Mouse (Mus musculus): ENCODE results near the gene Smtnl1. TPM values are rescaled to one million over a fixed set of nuclear protein-coding genes. Genes with fewer than 3 reads are reported as not detected.

Smtnl1 gene
- polyA plus RNA-seq, 1 experiment from 2014 or later, result 0.40 TPM

DNA sequence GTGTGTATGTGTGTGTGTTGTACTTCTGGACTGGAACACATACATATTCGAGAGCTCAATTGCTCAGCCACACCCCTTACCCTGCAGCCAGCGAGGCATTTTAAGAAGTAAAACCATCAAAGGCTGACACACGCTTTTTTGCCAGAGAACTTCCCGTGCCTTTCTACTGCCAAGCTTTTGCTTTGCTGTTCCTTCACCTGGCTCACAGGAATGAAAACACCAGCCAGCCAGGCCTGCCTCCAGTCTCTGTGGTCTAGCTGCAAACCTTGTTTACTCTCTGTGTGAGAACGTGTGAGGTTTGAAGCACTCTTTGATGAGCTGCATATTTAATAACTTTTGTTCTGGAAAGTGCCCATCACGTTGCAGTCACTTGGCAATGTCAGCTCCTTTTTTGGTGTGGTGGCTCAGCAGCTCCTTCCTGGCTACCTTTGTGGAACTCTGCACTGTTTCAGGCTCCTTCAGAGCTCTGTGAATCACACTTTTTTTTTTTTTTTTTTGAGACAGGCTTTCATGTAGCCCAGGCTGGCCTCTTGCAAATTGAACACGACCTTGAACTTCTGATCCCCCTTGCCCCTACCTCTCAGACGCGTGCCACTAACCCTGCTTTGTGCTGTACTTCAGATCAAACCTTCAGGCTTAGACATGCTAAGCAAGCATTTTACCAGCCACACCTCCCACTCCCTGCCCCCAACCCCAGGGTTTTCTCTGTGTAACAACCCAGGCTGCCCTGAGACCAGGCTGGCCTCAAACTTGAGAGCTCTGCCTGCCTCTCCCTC, 15.6 kb upstream of the Smtnl1 start:
- Histone ChIP-seq H3K9ac (peak overlapping the region; percentile 86), H3K36me3 (replicated peaks) (peaks cover 9% of the 10 kb centered on the region; the same call in 1 of the 2 replicates), H3K4me2 (peak overlapping the region; percentile 79), H3K4me3 (replicated peaks) (peak overlapping the region; percentile 70), H3K9me3 (replicated peaks) (no peaks in the 10 kb centered on the region), H3K27ac (replicated peaks) (peak overlapping the region; percentile 94; the same call in 1 of the 2 replicates), H3K27me3 (peaks cover 6% of the 10 kb centered on the region; the same call in 1 of the 2 replicates), H3K4me1 (replicated peaks) (peaks cover 34% of the 10 kb centered on the region)
- ATAC-seq (ENCODE audit: insufficient read depth), result no peak
- WGBS (ENCODE audit: insufficient replicate concordance), result 34% methylated on average over 9 of the region's 9 CpGs

DNA sequence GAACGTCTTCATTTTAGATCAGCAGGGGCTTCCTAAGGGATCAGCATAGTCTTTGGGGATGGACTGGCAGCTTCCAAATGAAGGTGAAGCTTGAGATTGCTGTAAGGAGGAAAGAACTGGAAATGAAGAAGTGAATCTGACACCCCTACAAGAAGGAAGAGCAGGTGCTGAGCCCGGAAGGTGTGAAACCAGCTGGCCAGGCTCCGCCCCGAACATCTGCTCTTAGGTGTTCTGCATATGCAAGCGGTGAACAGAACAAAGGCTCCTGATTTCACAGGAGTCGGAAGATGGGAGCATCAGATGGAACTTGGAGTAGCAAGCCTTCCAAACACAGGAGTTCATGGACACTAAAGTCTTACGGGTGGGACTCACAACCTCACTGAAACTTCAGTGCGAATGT, 14.7 kb upstream of the Smtnl1 start:
- WGBS (ENCODE audit: insufficient replicate concordance), result 70% methylated on average over 8 of the region's 8 CpGs
- 0 out of 2 replicates have a peak overlapping the region, but pooled peaks have one; percentile 6 for H3K4me2 ChIP-seq

GRCm38 (mm10) chr2:84831666-84832391, 9.4 kb upstream of the Smtnl1 start:
- H3K27me3 ChIP-seq, result no peaks in the 10 kb centered on the region; the same call in 1 of the 2 replicates
- ATAC-seq (ENCODE audit: insufficient read depth), result peak; percentile 56
- H3K9me3 ChIP-seq (replicated peaks), result no peaks in the 10 kb centered on the region
- no peak overlapping the region for H3K4me3 ChIP-seq (replicated peaks)
- H3K27ac ChIP-seq (replicated peaks), result peak overlapping the region; percentile 57; the same call in 1 of the 2 replicates
- H3K4me2 ChIP-seq, result no peak overlapping the region
- peaks cover 31% of the 10 kb centered on the region for H3K36me3 ChIP-seq (replicated peaks)
- peaks cover 35% of the 10 kb centered on the region for H3K4me1 ChIP-seq (replicated peaks)
- 30% methylated on average over 10 of the region's 10 CpGs for WGBS (ENCODE audit: insufficient replicate concordance)
- H3K9ac ChIP-seq, result no peak overlapping the region

More for the DNA sequence above, 14.7 kb upstream of the Smtnl1 start:
- Histone ChIP-seq H3K36me3 (replicated peaks) (0 out of 2 replicates have a peak, but pooled peaks cover 4% of the 10 kb centered on the region), H3K27me3 (peaks cover 6% of the 10 kb centered on the region; the same call in 1 of the 2 replicates), H3K9me3 (replicated peaks) (no peaks in the 10 kb centered on the region), H3K4me1 (replicated peaks) (peaks cover 37% of the 10 kb centered on the region), H3K9ac (no peak overlapping the region), H3K4me3 (replicated peaks) (no peak overlapping the region), H3K27ac (replicated peaks) (0 out of 2 replicates have a peak overlapping the region, but pooled peaks have one; percentile 7)
- no peak for ATAC-seq (ENCODE audit: insufficient read depth)

DNA sequence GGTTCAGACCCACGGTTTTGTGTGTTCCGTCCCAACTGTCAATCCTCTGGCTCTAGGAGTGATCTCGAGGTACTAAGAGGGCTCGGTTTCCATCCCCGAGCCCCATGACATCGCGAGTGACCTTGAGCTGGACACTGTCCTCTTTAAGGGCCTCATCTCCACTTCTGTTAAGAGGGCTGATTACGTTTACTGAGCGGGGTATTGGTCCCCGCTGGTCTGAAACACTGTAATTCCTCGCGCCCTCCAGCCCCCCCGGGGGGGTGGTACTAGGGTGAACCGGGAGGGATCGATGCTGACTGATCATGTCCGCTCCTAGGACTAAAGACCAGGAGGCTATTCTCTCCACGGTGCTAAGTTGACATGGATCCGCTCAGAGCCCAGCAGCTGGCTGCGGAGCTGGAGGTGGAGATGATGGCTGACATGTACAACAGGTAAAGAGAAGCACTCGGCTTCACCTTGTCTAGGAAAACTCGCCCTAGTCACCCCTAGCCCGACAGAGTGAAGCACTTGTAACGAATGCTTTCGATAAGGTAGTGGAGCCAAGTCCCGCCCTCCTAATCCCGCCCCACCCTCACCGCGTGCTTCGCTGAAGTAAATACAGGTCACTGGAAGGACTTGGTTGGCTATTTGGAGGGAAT, 5.0 kb upstream of the Smtnl1 start:
- Histone ChIP-seq H3K27ac (replicated peaks) (peak overlapping the region; percentile 89), H3K9me3 (replicated peaks) (no peaks in the 10 kb centered on the region), H3K9ac (peak overlapping the region; percentile 59), H3K4me3 (replicated peaks) (peak overlapping the region; percentile 84), H3K4me1 (replicated peaks) (peaks cover 48% of the 10 kb centered on the region), H3K36me3 (replicated peaks) (peaks cover 31% of the 10 kb centered on the region), H3K27me3 (peaks cover 30% of the 10 kb centered on the region), H3K4me2 (peak overlapping the region; percentile 87)
- ATAC-seq (ENCODE audit: insufficient read depth), result peak; percentile 80
- under 1% methylated on average over 29 of the region's 29 CpGs for WGBS (ENCODE audit: insufficient replicate concordance)

DNA sequence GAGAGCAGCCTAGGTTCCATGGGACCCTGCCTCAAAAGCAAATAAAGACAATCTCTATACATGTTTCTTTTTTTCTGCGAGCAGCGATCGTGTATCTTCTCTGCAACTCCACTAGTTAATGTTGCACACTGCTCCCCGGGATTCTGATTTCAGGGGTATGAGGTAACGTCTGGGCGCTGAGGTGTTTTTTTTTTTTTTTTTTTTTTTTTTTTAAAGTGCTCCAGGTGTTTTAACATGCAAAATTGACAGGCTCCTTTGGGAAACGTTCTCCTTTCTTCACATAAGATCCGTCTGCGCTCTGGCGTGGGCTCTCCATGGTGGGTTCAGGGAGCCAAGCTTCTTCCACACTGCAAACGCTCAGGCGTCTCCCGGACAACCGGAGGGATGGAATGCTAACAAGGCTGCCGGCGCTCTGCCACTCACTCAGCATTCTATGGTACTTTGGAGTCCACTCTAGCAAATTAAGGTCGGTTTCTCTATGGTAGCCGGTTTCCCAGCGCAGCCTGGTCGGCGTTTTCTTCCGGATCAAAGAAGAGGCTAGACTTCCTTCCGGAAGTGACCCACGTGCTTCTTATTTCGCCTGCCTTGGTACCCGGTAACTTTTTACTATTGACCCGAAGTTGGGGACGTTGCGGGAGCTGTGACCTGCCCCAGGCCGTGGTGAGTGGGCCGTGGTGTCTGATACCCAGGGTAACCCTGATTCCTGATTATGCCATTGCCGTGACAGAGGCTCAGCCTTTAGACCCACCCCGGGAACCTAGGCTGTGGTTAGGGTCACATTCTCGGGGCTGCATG, 4.2 kb upstream of the Smtnl1 start, which contains the start of gene Timm10:
Gene Timm10 (plus strand): TSS at position 510 of the 795 bp plus-strand sequence.
- H3K27me3 ChIP-seq, result peaks cover 38% of the 10 kb centered on the region
- H3K27ac ChIP-seq (replicated peaks), result peak within 1 kb of the TSS; percentile 89
- H3K4me1 ChIP-seq (replicated peaks), result peaks cover 41% of the 10 kb centered on the region
- no peaks in the 10 kb centered on the region for H3K9me3 ChIP-seq (replicated peaks)
- H3K4me2 ChIP-seq, result peak within 1 kb of the TSS; percentile 87
- H3K4me3 ChIP-seq (replicated peaks), result peak within 1 kb of the TSS; percentile 84
- H3K36me3 ChIP-seq (replicated peaks), result peaks cover 31% of the 10 kb centered on the region
- WGBS (ENCODE audit: insufficient replicate concordance), result under 1% methylated on average over 34 of the region's 34 CpGs
- ATAC-seq (ENCODE audit: insufficient read depth), result peak; percentile 74
- peak within 1 kb of the TSS; percentile 59 for H3K9ac ChIP-seq

DNA sequence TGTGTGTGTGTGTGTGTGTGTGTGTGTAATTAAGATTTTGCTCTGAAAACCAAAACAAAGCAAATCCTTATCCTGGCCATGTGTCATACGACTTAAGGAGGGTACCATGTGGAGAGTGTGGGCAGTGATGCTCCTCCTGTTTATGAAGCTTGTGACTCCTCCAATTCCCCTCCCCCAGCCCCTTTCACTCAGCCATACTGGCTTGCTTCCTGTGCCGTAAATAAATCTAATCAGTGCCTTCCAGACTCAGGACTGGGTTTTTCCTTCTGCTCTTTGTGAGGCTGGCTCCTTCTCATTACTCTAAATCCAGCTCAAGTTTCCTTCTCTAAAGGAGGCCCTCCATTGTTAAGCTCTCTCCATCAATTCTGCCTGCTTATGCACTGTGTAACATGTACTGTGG, 785 bp upstream of the Smtnl1 start:
- Histone ChIP-seq H3K36me3 (replicated peaks) (peaks cover under 1% of the 10 kb centered on the region; the same call in 1 of the 2 replicates), H3K9me3 (replicated peaks) (no peaks in the 10 kb centered on the region), H3K4me2 (no peak overlapping the region), H3K4me1 (replicated peaks) (peaks cover 28% of the 10 kb centered on the region), H3K27me3 (peaks cover 71% of the 10 kb centered on the region), H3K27ac (replicated peaks) (no peak overlapping the region), H3K9ac (no peak overlapping the region), H3K4me3 (replicated peaks) (no peak overlapping the region)
- WGBS (ENCODE audit: insufficient replicate concordance), result 4% methylated on average over 2 of the region's 2 CpGs
- no peak for ATAC-seq (ENCODE audit: insufficient read depth)

DNA sequence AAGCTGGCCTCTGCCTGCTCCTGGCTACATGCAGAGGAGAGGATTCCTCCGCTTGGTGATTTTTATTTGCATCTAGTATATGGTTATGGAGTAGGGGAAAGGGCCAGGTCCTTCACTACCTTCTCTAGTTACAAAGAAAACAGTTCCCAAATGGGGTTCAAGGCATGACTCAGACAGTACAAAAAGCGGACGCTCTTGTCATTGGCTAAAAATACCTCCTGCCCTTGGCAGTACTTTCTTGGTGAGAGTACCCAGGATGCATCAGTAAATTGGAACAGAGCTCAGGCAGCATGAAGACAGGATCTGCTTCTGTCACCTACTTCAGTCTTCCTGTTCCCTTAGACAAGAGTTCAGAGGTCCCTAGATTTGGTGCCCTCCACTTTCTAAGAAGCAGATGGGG, 2.6 kb downstream of the Smtnl1 start:
- ATAC-seq (ENCODE audit: insufficient read depth), result no peak
- H3K9me3 ChIP-seq (replicated peaks), result no peaks in the 10 kb centered on the region
- no peak overlapping the region for H3K4me3 ChIP-seq (replicated peaks)
- no peak overlapping the region for H3K4me2 ChIP-seq
- 43% methylated on average over 3 of the region's 3 CpGs for WGBS (ENCODE audit: insufficient replicate concordance)
- H3K27ac ChIP-seq (replicated peaks), result no peak overlapping the region
- H3K4me1 ChIP-seq (replicated peaks), result peaks cover 9% of the 10 kb centered on the region
- no peaks in the 10 kb centered on the region for H3K36me3 ChIP-seq (replicated peaks)
- H3K9ac ChIP-seq, result no peak overlapping the region
- peaks cover 91% of the 10 kb centered on the region for H3K27me3 ChIP-seq

DNA sequence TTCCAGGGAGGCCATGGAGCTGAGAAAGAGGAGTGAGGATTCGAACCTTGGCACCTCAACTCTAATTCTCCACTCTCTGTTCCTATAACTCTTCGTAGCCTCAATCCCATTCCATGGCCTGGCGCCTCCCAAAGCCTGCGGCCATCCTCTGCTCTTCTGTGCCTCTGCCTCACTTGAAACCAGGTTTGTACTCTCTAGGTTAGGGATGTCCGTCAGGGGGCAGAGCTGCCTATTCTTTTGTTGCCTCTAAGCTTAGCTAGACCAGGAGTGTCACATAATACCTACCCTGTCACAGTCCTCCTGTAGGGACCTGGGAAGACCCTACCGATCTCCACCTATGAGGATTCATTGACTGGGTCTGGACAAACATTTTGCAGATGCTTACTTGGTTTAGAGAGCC, 9.8 kb downstream of the Smtnl1 start:
- H3K36me3 ChIP-seq (replicated peaks), result peaks cover 35% of the 10 kb centered on the region
- H3K27me3 ChIP-seq, result peaks cover 24% of the 10 kb centered on the region
- no peak for ATAC-seq (ENCODE audit: insufficient read depth)
- H3K4me1 ChIP-seq (replicated peaks), result peaks cover 73% of the 10 kb centered on the region
- no peaks in the 10 kb centered on the region for H3K9me3 ChIP-seq (replicated peaks)
- H3K4me2 ChIP-seq, result peak overlapping the region; percentile 79
- WGBS (ENCODE audit: insufficient replicate concordance), result 67% methylated on average over 6 of the region's 6 CpGs
- H3K4me3 ChIP-seq (replicated peaks), result peak overlapping the region; percentile 43; the same call in 1 of the 2 replicates
- peak overlapping the region; percentile 66 for H3K9ac ChIP-seq
- H3K27ac ChIP-seq (replicated peaks), result peak overlapping the region; percentile 98

DNA sequence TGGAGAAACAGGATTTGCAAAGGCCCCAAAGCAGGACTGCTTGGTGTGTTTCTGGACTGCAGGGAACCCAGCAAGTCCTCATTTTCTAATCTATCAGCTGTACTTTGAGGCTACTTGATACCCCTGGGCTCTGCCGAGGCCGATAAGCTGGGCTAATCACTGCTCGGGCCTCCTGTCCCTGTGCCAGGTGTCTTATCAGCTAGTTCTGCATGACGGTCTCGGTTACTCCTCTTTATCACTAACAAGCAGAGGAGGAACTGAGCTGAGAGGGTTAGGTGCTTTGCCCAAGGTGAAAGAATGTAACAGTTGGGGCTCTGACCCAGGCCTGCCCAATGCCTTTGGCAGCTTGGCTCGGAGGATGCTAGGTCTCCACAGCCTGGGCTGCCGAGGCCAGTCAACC, 10.6 kb downstream of the Smtnl1 start:
- ATAC-seq (ENCODE audit: insufficient read depth), result peak; percentile 97
- Histone ChIP-seq H3K9ac (peak overlapping the region; percentile 66), H3K4me2 (peak overlapping the region; percentile 79), H3K27ac (replicated peaks) (peak overlapping the region; percentile 98), H3K4me1 (replicated peaks) (peaks cover 79% of the 10 kb centered on the region), H3K36me3 (replicated peaks) (peaks cover 42% of the 10 kb centered on the region), H3K27me3 (peaks cover 18% of the 10 kb centered on the region), H3K4me3 (replicated peaks) (peak overlapping the region; percentile 43), H3K9me3 (replicated peaks) (no peaks in the 10 kb centered on the region)
- WGBS (ENCODE audit: insufficient replicate concordance), result 19% methylated on average over 7 of the region's 7 CpGs

- WGBS (ENCODE audit: insufficient replicate concordance), result 25% methylated on average over 26 of the region's 26 CpGs
- ATAC-seq (ENCODE audit: insufficient read depth), result peak; percentile 2; the same call in 1 of the 2 replicates
- Histone ChIP-seq H3K4me2 (peak overlapping the region; percentile 79), H3K36me3 (replicated peaks) (peaks cover 50% of the 10 kb centered on the region), H3K4me1 (replicated peaks) (peaks cover 87% of the 10 kb centered on the region), H3K9ac (peak overlapping the region; percentile 60), H3K27me3 (peaks cover 10% of the 10 kb centered on the region), H3K4me3 (replicated peaks) (peak overlapping the region; percentile 43), H3K9me3 (replicated peaks) (no peaks in the 10 kb centered on the region), H3K27ac (replicated peaks) (peak overlapping the region; percentile 98)
These were observed 11.4 kb downstream of the Smtnl1 start for GRCm38 (mm10) chr2:84810886-84811577.
